Mouse (Mus musculus) urinary bladder, postnatal 10 days (tissue): ENCODE data around the gene Rc3h1.
A peak's percentile ranks its signal among the peaks of the same experiment; 100 is the strongest.
"Not testable (repeated sequence)": the region's sequence is repeated elsewhere in the genome, so short reads cannot be mapped to it uniquely, and the experiment has no call there.

Experiments used
- DNase-seq: peaks from one replicate; pipeline ENCODE4 v3.0.0; 2022; ENCODE audit warnings: low spot score

Gene Rc3h1

DNA sequence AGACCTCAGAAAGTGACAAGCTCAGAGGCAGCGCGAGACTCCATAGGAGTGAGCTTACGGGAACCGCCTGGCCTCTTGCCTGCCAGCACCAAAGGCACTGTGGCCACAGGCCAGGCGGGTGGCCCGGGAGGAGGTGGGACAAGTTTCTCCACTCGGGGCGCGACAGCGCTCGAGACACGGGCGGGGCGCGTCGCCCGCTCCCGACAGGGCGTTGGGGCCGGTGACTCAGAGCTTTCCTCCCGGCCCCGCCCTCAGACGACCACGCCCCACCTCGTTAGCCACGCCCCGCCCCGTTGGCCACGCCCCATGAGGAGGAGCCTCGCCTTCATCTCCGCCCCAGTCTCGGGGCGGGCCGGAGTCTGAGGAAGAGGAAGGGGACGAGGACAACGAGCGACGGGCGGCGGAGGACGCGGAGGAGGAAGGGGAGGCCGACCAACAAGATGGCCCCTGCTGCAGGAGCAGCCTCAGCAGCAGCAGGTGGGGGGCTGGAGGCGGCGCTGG is at the start of gene Rc3h1:
Gene Rc3h1, plus strand, starts transcription at position 362 of the 501 bp plus-strand sequence.
- DNase-seq: peak; percentile 92

DNA sequence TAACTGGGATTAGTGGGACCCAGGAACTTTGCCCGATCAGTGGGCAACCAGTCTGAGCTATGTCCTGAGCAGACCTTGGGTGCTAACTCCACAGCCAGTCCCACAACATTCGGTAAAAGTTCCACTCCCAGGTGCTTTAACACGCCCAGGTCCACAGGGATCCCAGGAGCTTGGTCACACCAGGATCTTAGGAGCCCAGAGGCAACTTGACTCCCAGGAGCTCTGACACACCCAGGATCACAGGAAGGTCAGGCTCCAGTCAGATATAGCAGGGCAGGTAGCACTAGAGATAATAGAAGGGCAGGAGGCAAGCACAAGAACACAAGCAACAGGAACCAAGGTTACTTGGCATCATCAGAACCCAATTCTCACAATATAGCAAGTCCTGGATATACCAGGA is 48.1 kb upstream of the Rc3h1 start:
- DNase-seq: no peak

DNA sequence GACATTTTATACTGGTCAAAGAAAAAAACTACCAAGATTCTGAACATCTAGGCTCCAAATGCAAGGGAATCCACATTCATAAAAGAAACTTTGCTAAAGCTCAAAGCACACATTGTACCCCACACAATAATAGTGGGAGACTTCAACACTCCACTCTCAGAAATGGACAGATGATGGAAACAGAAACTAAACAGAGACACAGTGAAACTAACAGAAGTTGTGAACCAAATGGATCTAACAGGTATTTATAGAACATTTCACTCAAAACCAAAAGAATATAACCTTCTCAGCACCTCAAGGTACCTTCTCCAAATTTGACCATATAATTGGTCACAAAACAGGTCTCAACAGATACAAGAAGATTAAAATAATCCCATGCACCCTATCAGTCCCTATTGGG is 46.3 kb upstream of the Rc3h1 start:
- DNase-seq: not testable (repeated sequence)

DNA sequence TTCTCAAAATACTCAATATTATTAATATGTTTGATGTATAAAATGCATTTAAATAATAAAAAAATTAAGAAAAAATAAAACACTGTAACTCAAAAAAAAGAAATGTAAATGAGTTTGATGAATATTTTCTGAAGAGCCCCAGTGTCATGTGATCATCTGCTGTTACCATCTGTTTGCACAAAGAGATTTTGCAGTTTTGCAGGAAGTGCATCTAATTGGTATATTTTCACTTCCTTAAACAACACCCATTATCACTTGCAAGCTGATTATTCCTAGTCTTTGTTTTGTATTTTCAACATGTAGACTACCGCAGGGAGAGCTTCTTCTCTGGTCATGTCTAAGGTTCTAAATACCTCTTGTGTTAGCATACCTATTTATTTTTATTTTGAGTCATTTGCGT is 45.1 kb upstream of the Rc3h1 start:
- no peak for DNase-seq

- DNase-seq: no peak
Observed at GRCm38 (mm10) chr1:160861632-160862031, 44.6 kb upstream of the Rc3h1 start.

- DNase-seq: no peak
Observed at GRCm38 (mm10) chr1:160863027-160863426, 43.2 kb upstream of the Rc3h1 start.

DNA sequence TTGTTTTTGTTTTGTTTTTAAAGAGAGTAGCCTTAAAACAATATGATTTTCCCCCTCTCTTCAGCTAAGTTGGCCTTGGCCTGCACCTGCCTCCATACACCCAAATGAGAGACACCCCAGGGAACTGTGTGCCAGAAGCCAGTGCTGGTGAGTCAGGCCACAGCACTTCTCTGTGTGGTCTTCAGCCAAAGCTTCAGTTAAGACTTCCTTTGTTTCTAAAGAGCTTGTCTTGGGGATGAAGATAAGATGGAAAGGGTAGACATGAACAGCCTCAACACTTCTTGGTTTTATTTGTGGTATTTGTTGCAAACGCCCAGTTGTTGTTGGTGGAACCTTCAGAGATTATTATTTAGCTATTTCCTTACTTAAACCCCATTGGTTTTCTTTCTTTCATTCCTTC is 31.5 kb upstream of the Rc3h1 start:
- DNase-seq: no peak

GRCm38 (mm10) chr1:160876968-160877367 is 29.2 kb upstream of the Rc3h1 start:
- DNase-seq: no peak

DNA sequence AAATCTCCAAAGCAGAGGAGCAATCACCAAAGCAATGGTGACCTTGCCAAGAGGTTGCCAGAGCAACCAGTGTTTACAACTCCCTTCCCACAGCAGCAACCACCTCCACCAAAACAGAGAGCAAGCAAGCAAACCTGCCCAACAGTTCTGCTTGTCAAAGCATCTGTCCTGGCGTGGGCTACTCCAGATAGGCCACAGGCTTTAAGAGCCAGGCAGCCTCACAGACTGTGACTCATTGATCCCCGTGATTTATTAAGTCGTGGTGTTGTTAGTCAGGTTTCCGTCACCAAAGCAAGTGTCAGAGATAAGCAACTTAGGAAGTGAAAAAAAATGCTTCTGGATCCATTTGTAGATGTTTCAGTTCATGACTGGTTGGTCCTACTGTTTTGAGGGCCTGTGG is 27.7 kb upstream of the Rc3h1 start:
- DNase-seq: no peak

DNA sequence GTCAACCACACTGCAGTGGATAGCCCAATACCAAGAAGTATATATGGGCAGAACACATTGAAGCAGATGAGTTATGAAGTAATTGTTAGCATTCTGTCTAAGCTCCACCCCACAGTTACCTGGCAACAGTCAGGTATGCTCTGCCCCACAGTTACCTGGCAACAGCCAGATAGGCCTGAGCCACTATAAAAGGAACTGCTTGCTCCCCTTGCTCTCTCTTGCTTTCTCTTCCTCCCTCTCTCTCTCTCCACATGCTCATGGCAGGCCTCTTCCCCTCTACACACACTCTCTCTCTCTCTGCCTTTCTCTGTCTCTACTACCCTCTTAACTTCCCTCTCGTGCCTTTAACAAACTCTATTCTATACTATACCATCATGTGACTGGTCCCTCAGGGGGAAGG is 24.8 kb upstream of the Rc3h1 start:
- not testable (repeated sequence) for DNase-seq

GRCm38 (mm10) chr1:160881968-160882367 is 24.2 kb upstream of the Rc3h1 start:
- no peak for DNase-seq

DNA sequence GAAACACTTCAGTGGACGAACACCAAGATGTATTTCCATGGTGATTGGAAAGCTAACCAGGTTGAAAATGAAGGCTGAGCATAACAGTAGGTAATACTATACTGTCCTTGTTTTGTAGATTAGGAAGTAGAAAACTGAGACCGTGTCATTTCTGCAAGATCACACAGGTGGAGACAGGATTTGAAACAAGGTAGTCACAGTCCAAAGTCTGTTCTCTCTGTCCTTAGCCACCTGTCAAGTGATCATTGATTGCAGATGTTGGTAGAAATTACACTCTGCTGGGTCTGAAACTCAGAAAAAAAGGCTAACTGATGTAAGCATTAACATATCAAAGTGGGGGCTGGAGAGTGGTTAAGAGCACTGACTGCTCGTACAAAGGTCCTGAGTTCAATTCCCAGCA is 21.9 kb upstream of the Rc3h1 start:
- no peak for DNase-seq

DNA sequence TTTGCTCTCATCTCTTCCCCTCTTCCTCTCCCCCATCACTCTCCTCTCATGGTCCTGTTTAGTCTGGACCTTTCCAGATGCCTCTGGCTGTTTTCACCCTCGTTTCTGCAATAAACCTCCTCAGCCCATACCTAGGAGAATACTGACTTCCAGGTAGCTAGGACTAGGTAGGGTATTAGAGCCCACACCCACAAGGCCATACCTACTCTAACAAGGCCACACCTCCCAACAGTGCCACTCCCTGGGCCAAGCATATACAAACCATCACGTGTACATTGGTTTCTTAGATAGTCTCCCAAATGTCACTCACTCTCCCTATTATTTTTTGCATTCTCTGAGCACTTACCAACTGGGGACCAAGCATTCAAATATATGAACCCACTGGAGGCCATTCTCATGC is 21.2 kb upstream of the Rc3h1 start:
- DNase-seq: no peak

DNA sequence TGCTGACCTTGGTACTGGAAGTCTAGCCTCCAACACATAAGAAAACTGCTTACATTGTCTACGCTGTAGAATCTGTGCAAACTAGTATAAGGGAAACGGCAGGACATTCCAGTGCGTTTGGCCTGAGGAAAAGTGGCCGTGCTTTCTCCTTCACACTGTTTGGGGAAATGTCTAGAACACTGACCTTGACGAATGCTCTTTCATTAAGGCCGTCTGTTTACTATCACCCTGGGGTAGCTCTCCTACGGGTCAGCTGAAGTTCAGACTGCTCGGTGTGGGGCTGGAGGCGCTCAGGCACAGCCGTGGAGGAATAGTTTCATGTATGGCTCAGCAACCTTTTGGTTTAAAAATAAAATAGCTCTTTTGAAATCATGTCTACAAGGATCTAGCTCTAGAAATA is 6.5 kb upstream of the Rc3h1 start:
- no peak for DNase-seq

DNA sequence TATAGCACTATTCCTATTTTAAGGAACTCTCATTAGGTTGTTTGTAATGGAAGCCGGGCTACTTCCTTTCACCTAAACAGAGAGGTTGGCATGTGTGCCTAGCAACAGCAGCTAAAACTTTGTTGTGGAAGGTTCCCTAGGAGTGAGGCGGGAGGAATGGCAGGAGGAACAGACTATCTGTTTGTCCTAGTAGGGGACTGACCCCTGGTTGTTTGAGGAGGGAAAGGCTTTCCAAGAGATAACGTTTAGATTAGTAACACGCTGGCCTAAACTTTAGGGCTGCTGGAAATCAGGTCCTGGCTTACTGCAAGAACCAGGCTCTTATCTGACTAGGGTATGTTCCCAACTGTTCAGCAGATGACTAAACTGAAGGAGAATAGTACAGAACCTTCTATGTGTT is 2.2 kb upstream of the Rc3h1 start:
- no peak for DNase-seq

GRCm38 (mm10) chr1:160906558-160907481 is 602 bp downstream of the Rc3h1 start:
- DNase-seq: peak; percentile 13

DNA sequence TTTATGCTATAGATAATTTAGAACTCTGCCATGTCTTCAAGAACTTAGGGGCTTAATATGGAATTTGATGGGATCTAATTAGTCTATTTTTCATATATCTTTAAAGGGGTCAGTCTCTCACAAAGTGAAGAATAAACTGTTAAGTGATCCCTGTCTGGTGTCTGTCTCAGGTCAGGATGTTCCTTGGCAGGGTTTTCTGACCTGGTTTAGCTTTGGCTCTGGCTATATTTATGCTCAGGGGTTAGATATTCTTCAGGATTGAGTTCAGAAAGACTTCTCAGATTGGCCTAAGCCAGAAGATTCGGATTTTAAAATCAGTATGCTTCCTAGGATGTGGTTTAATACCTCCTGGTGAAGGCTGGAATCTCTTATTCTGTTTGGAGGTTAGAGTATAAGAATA is 4.0 kb downstream of the Rc3h1 start:
- DNase-seq: no peak

GRCm38 (mm10) chr1:160910812-160911211 is 4.6 kb downstream of the Rc3h1 start:
- no peak for DNase-seq

- no peak for DNase-seq
Observed at GRCm38 (mm10) chr1:160919383-160919782, 13.2 kb downstream of the Rc3h1 start.

DNA sequence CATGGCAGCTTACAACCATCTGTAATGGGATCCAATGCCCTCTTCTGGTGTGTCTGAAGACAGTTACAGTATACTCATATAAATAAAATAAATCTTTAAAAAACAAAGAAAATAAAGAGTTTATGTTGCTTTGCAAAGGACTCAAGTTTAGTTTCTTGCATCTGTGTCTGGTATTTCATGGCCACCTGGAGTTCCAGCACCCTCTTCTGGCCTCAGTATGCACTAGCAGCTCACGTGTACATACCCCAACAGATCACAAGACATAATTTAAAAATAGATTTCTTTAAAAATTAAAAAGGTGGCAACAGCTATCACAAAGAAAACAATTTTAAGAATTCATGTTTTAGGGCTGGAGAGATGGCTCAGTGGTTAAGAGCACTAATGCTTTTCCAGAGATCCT is 15.7 kb downstream of the Rc3h1 start:
- no peak for DNase-seq

GRCm38 (mm10) chr1:160931320-160931719 is 25.1 kb downstream of the Rc3h1 start:
- DNase-seq: no peak

DNA sequence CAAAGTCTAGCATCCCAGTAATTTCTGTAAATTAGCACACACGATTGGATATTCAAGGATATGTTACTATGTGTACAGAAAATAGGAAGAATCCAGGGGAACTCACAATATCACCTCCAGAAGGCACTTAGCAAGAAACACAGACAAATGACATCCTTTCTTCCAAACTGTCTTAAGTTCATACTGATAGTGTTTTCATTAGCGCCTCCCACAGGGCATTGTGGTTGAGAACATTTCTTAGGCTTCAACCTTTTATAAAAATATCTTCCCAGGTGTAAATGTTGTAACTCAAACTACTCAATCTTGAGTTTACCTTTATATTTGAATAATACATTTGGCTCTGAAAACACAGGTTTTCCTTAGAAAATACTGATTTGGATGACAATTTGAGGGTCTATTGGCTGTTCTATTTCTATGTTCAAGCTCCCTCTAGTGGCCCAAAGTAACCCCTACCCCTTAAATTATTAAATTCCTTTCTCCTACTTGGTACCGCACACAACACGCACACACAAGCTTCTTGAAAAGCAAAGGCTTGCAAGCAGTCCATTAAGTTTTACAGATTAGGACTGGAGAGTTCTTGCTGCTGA is 27.8 kb downstream of the Rc3h1 start:
- DNase-seq: no peak

- DNase-seq: no peak
Observed at GRCm38 (mm10) chr1:160935551-160935950, 29.3 kb downstream of the Rc3h1 start.
